Mouse (Mus musculus) lung, adult 18-20 months (tissue): ENCODE measurements around the gene Rho.

Experiments
- DNase-seq, 2 experiments: peaks; one replicate each; pipeline ENCODE4 v3.0.0; 2022; ENCODE audit warnings: mixed read lengths in 2 of 2

Rho gene

GRCm38 (mm10) chr6:115915601-115916445 lies 15.7 kb upstream of the Rho start:
- DNase-seq: no peak

- DNase-seq: no peak
These were observed 14.9 kb upstream of the Rho start for GRCm38 (mm10) chr6:115916611-115917010.

GRCm38 (mm10) chr6:115918615-115919014 lies 12.9 kb upstream of the Rho start:
- no peak for DNase-seq

GRCm38 (mm10) chr6:115919876-115920275 lies 11.7 kb upstream of the Rho start:
- no peak for DNase-seq

- DNase-seq: peak; percentile 34 to 52
These were observed 6.7 kb upstream of the Rho start for GRCm38 (mm10) chr6:115924829-115925228.

GRCm38 (mm10) chr6:115926416-115926815 lies 5.1 kb upstream of the Rho start:
- no peak for DNase-seq

- DNase-seq: no peak
These were observed 4.0 kb upstream of the Rho start for GRCm38 (mm10) chr6:115927292-115928242.

GRCm38 (mm10) chr6:115930018-115930417 lies 1.5 kb upstream of the Rho start:
- no peak for DNase-seq

GRCm38 (mm10) chr6:115932391-115932790 lies 843 bp downstream of the Rho start:
- DNase-seq: no peak

GRCm38 (mm10) chr6:115935544-115935943 lies 4.0 kb downstream of the Rho start:
- no peak for DNase-seq

GRCm38 (mm10) chr6:115938011-115938410 lies 6.5 kb downstream of the Rho start:
- DNase-seq: no peak

- no peak for DNase-seq
These were observed 7.2 kb downstream of the Rho start for GRCm38 (mm10) chr6:115938798-115939197.

- no peak for DNase-seq
These were observed 9.1 kb downstream of the Rho start for GRCm38 (mm10) chr6:115940603-115941002.

GRCm38 (mm10) chr6:115941128-115941527 lies 9.6 kb downstream of the Rho start:
- no peak for DNase-seq

- no peak for DNase-seq
These were observed 12.2 kb downstream of the Rho start for GRCm38 (mm10) chr6:115943498-115944427.

GRCm38 (mm10) chr6:115944638-115945037 lies 13.1 kb downstream of the Rho start, which contains the start of gene H1foo:
TSS of gene H1foo (plus strand) at chr6:115944938.
- no peak for DNase-seq

- DNase-seq: no peak
These were observed 14.1 kb downstream of the Rho start for GRCm38 (mm10) chr6:115945633-115946032.

GRCm38 (mm10) chr6:115946389-115946788 lies 14.8 kb downstream of the Rho start:
- DNase-seq: peak in 1 of 2 experiments; percentile 33

GRCm38 (mm10) chr6:115954506-115955074 lies 23.0 kb downstream of the Rho start:
- DNase-seq: no peak

GRCm38 (mm10) chr6:115955169-115955568 lies 23.6 kb downstream of the Rho start:
- DNase-seq: no peak

GRCm38 (mm10) chr6:115955664-115956063 lies 24.1 kb downstream of the Rho start:
- no peak for DNase-seq

- no peak for DNase-seq
These were observed 24.9 kb downstream of the Rho start for GRCm38 (mm10) chr6:115956418-115956921.
